Mouse (Mus musculus) bone marrow macrophage, adult 2 months (primary cell): ENCODE measurements around the gene Cphx3.
"Not testable (repeated sequence)": the region's sequence is repeated elsewhere in the genome, so short reads cannot be mapped to it uniquely, and the experiment has no call there.

Source experiments
- CTCF ChIP-seq: IDR thresholded peaks from 2 replicates; pipeline ENCODE4 v1.5.1; 2012; ENCODE audit warnings: low read depth, mild to moderate bottlenecking, low read length, moderate library complexity
- POLR2A ChIP-seq: IDR thresholded peaks from 2 replicates; pipeline ENCODE4 v1.6.1; 2012; ENCODE audit warnings: mild to moderate bottlenecking, low read depth, low read length, borderline replicate concordance

DNA sequence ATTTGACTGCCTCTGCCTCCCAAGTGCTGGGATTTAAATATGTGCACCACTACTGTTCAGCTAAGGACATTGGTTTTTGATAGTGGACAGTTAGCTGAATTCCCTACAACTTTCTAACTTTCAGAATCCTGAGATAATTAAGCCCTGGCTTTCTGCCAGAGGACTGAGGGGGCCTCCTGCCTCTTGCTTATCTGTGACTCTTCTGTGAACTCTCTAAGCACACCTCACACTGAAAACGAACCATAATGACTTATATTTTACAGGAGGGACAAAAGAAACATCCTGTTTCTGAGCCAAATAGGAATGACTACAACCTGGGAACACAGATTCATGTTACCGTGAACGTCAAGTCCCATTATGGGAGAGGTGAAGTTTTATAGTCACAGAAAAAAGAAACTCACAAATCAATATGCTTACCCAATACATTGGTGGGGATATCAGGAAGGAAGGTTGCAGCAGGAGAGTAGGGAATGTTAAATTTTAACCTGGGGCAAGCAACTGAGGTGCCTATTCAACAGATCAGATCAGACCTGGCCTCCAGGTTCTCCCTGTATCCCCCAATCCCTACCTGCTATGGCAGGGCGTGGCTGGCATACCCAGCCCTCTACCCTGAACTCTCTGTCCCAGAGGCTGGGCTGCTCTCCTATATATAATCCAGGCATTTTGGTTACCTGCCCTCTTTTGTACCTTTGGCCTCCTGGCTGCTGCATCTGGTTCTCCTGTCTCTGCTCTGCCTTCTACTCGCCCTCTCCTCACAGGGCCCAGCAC is 134.3 kb downstream of the Cphx3 start:
- TF ChIP-seq POLR2A, CTCF: not testable (repeated sequence)
